Mouse (Mus musculus): ENCODE results near the gene Slc36a3.
"Not testable (repeated sequence)": the region's sequence is repeated elsewhere in the genome, so short reads cannot be mapped to it uniquely, and the experiment has no call there.

DNA sequence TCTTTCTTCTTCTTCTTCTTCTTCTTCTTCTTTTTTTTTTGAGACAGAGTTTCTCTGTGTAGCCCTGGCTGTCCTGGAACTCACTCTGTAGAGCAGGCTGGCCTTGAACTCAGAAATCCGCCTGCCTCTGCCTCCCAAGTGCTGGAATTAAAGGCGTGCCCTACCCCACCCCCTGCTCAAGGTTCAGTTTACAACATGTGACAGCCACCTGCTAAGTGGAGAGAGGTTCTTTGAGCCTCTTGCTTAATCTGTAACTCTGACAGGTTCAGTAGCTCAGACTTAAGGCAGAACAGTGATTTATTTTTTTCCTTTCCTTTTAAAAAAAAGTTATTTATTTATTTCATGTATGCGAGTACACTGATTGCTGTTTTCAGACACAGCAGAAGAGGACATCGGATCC, 55.2 kb downstream of the Slc36a3 start:
- not testable (repeated sequence) for TF ChIP-seq CEBPB (IDR thresholded peaks at IDR 0.05; ENCODE audit: insufficient read depth, poor library complexity, severe bottlenecking); USF1 (IDR thresholded peaks at IDR 0.05; ENCODE audit: low read depth); E2F4 (IDR thresholded peaks at IDR 0.05; ENCODE audit: insufficient read depth); MYOG (IDR thresholded peaks at IDR 0.05; ENCODE audit: control insufficient read depth in 1 of 3, insufficient read depth in 1 of 3, insufficient read length in 2 of 3, low read depth in 2 of 3); POLR2A (IDR thresholded peaks at IDR 0.05; ENCODE audit: insufficient read length, low read depth); MAX (IDR thresholded peaks at IDR 0.05; ENCODE audit: low read depth); TCF12 (IDR thresholded peaks at IDR 0.05; ENCODE audit: insufficient read depth, poor library complexity, severe bottlenecking)
